Mouse (Mus musculus) heart, embryonic 10.5 days (tissue): ENCODE measurements around the gene Orc1. TPM values are rescaled to one million over a fixed set of nuclear protein-coding genes. Genes with fewer than 3 reads are reported as not detected.

Experiments
- polyA plus RNA-seq: library from polyadenylated mRNA; unstranded; fragments of >200 nt; fragmentation: Nextera tagmentation; extraction: Ambion mirVana; gene quantifications from 2 replicates; pipeline ENCODE4 v1.2.1, GENCODE M21; 2016

Orc1 gene
- polyA plus RNA-seq, 1 experiment from 2014 or later, result 14.3 TPM

Other genes with a start within 250 kb of the Orc1 start
- gene Shisal2a, start 196.1 kb upstream of the Orc1 start, polyA plus RNA-seq, result 3.0 and 3.5 TPM in 2 replicates
- 54.3 and 58.8 TPM in 2 replicates for gene Gpx7, start 172.5 kb upstream of the Orc1 start, polyA plus RNA-seq
- 44.6 and 79.6 TPM in 2 replicates for gene Tut4, start 120.0 kb upstream of the Orc1 start, polyA plus RNA-seq
- 75.5 and 88.7 TPM in 2 replicates for gene Prpf38a, start 87 bp upstream of the Orc1 start, polyA plus RNA-seq
- gene Cc2d1b, start 40.5 kb downstream of the Orc1 start, polyA plus RNA-seq, result 23.1 and 24.7 TPM in 2 replicates
- 0.92 and 1.4 TPM in 2 replicates for gene 3110021N24Rik, start 140.2 kb downstream of the Orc1 start, polyA plus RNA-seq
- gene Zfyve9, start 201.4 kb downstream of the Orc1 start, polyA plus RNA-seq, result 3.3 and 3.4 TPM in 2 replicates